In the genomic region with DNA sequence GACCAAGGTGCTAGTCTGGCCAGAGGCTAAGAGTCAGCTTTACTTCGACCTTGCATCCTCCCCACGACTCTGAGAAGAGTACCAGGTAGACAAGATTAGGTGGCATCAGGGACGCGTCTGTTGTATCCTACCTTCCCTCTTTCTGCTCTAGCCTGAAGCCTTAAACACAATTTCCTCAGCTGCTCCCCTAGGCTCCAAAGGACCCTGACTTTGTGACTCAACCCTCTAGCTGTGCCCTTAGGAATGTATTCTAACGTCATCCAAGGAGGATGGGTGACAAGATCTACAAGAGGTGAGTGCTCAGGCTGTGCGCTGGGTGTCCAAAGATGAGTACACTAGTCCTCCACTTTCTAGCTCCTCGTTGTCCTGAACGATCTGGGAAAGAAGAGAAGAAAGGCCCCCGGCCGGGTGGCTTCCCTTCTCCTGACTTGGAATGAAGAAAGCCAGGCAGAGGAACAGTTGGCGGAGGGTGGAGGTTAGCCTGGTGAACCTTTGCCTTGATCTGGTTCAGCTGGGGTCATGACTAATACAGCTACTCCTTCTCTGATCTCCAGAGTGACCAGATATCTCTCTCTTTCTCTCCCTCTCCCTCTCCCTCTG, we compare ENCODE assay signal across 8 mouse cellular contexts. TPM values are rescaled to one million over a fixed set of nuclear protein-coding genes. Genes with fewer than 3 reads are reported as not detected.
DNase-seq lines count a peak whose midpoint lies in the region; ATAC-seq lines count a peak whose summit lies in the region.

No protein-coding gene starts in this region.

- peaks cover 7% of the 10 kb centered on the region for H3K4me1 ChIP-seq in lung, embryonic 16.5 days (replicated peaks; ENCODE audit: control insufficient read depth, insufficient read depth, low read length)
- H3K4me1 ChIP-seq in embryonic facial prominence, embryonic 14.5 days (ENCODE audit: control insufficient read depth, insufficient read depth, low read length), result 0 out of 2 replicates have a peak, but pooled peaks cover 8% of the 10 kb centered on the region
- peaks cover 12% of the 10 kb centered on the region for H3K4me1 ChIP-seq in intestine, embryonic 15.5 days (replicated peaks)
- peaks cover 14% of the 10 kb centered on the region for H3K4me1 ChIP-seq in neural tube, embryonic 13.5 days (replicated peaks)

- no peaks in the 10 kb centered on the region for H3K9me3 ChIP-seq in lung, embryonic 16.5 days (ENCODE audit: control insufficient read depth, low read length)
- H3K9me3 ChIP-seq in embryonic facial prominence, embryonic 14.5 days (ENCODE audit: control insufficient read depth, low read length), result no peaks in the 10 kb centered on the region
- H3K9me3 ChIP-seq in intestine, embryonic 15.5 days, result no peaks in the 10 kb centered on the region
- no peaks in the 10 kb centered on the region for H3K9me3 ChIP-seq in neural tube, embryonic 13.5 days

- peak; percentile 6 for ATAC-seq in lung, embryonic 16.5 days (ENCODE audit: low read depth)
- no peak; the same call in 1 of the 2 replicates for ATAC-seq in embryonic facial prominence, embryonic 14.5 days (ENCODE audit: low read depth)
- ATAC-seq in intestine, embryonic 15.5 days, result no peak; the same call in 1 of the 2 replicates
- ATAC-seq in neural tube, embryonic 13.5 days (ENCODE audit: low read depth), result no peak

- no peak for DNase-seq in lung, postnatal 14 days
- no peak for DNase-seq in embryonic facial prominence, embryonic 14.5 days (ENCODE audit: low spot score)
- DNase-seq in right cerebral cortex, postnatal 36 days (ENCODE audit: low spot score in 2 of 2), result no peak
- DNase-seq in frontal cortex, postnatal 10 days (ENCODE audit: low spot score in 2 of 2), result no peak
- DNase-seq in gastrocnemius, postnatal 25 days, result no peak

- peak overlapping the region; percentile 53 for H3K27ac ChIP-seq in lung, embryonic 16.5 days (ENCODE audit: low read length)
- H3K27ac ChIP-seq in embryonic facial prominence, embryonic 14.5 days (replicated peaks; ENCODE audit: low read depth, low read length), result no peak overlapping the region
- H3K27ac ChIP-seq in intestine, embryonic 15.5 days, result no peak overlapping the region
- H3K27ac ChIP-seq in neural tube, embryonic 13.5 days (replicated peaks), result no peak overlapping the region

- no peaks in the 10 kb centered on the region for H3K27me3 ChIP-seq in lung, embryonic 16.5 days (ENCODE audit: control insufficient read depth, insufficient read depth, low read depth, low read length)
- no peaks in the 10 kb centered on the region for H3K27me3 ChIP-seq in embryonic facial prominence, embryonic 14.5 days (replicated peaks; ENCODE audit: control insufficient read depth, insufficient read depth, low read length)
- no peaks in the 10 kb centered on the region for H3K27me3 ChIP-seq in intestine, embryonic 15.5 days (replicated peaks)
- H3K27me3 ChIP-seq in neural tube, embryonic 13.5 days, result peaks cover 23% of the 10 kb centered on the region

- peak overlapping the region; percentile 63 for H3K4me3 ChIP-seq in lung, embryonic 16.5 days (ENCODE audit: low read length)
- peak overlapping the region; percentile 58 for H3K4me3 ChIP-seq in embryonic facial prominence, embryonic 14.5 days (ENCODE audit: low read depth, low read length)
- H3K4me3 ChIP-seq in intestine, embryonic 15.5 days (replicated peaks), result no peak overlapping the region
- H3K4me3 ChIP-seq in neural tube, embryonic 13.5 days, result no peak overlapping the region

- WGBS in lung, embryonic 16.5 days, result 60% methylated on average over 11 of the region's 11 CpGs
- 64% methylated on average over 11 of the region's 11 CpGs for WGBS in embryonic facial prominence, embryonic 14.5 days
- WGBS in intestine, embryonic 15.5 days, result 56% methylated on average over 11 of the region's 11 CpGs
- 64% methylated on average over 11 of the region's 11 CpGs for WGBS in neural tube, embryonic 13.5 days

- peak overlapping the region; percentile 72 for H3K9ac ChIP-seq in lung, embryonic 16.5 days (ENCODE audit: low read length)
- H3K9ac ChIP-seq in embryonic facial prominence, embryonic 14.5 days (ENCODE audit: low read depth, low read length), result peak overlapping the region; percentile 72
- peak overlapping the region; percentile 52; the same call in 1 of the 2 replicates for H3K9ac ChIP-seq in intestine, embryonic 15.5 days
- no peak overlapping the region for H3K9ac ChIP-seq in neural tube, embryonic 13.5 days

- H3K4me2 ChIP-seq in lung, embryonic 16.5 days (ENCODE audit: low read depth, low read length), result peak overlapping the region; percentile 72
- H3K4me2 ChIP-seq in embryonic facial prominence, embryonic 14.5 days (ENCODE audit: low read depth, low read length), result peak overlapping the region; percentile 64
- peak overlapping the region; percentile 74 for H3K4me2 ChIP-seq in intestine, embryonic 15.5 days (replicated peaks)
- H3K4me2 ChIP-seq in neural tube, embryonic 13.5 days, result peak overlapping the region; percentile 74

- no peaks in the 10 kb centered on the region for H3K36me3 ChIP-seq in lung, embryonic 16.5 days (ENCODE audit: control insufficient read depth, insufficient read depth, low read length)
- H3K36me3 ChIP-seq in embryonic facial prominence, embryonic 14.5 days (ENCODE audit: control insufficient read depth, insufficient read depth, low read length), result no peaks in the 10 kb centered on the region
- no peaks in the 10 kb centered on the region for H3K36me3 ChIP-seq in intestine, embryonic 15.5 days
- H3K36me3 ChIP-seq in neural tube, embryonic 13.5 days, result no peaks in the 10 kb centered on the region

RNA-seq across cellular contexts. Expression of a gene that starts 0.8 kb away (rescaled TPM):
- polyA plus RNA-seq in lung, embryonic 16.5 days (2015; fragmentation: Nextera tagmentation; extraction: Ambion mirVana), result 5.7 and 6.6 TPM in 2 replicates
- 6.3 and 7.3 TPM in 2 replicates for polyA plus RNA-seq in embryonic facial prominence, embryonic 14.5 days (2014; fragmentation: Nextera tagmentation; extraction: Ambion mirVana)
- polyA plus RNA-seq in intestine, embryonic 15.5 days (2015; fragmentation: Nextera tagmentation; extraction: Ambion mirVana), result 3.0 and 4.2 TPM in 2 replicates
- 2.0 and 2.2 TPM in 2 replicates for polyA plus RNA-seq in neural tube, embryonic 13.5 days (2015; fragmentation: Nextera tagmentation; extraction: Ambion mirVana)
- 1 to 10 TPM; 1.6 to 3.3 TPM for total RNA-seq in gastrocnemius, postnatal 25 days (2021)

RNA-seq across cellular contexts. Expression of a gene that starts 27.1 kb away (rescaled TPM):
- polyA plus RNA-seq in lung, embryonic 16.5 days (2015; fragmentation: Nextera tagmentation; extraction: Ambion mirVana), result 155 and 167 TPM in 2 replicates
- polyA plus RNA-seq in embryonic facial prominence, embryonic 14.5 days (2014; fragmentation: Nextera tagmentation; extraction: Ambion mirVana), result 205 and 210 TPM in 2 replicates
- polyA plus RNA-seq in intestine, embryonic 15.5 days (2015; fragmentation: Nextera tagmentation; extraction: Ambion mirVana), result 232 and 251 TPM in 2 replicates
- 169 and 170 TPM in 2 replicates for polyA plus RNA-seq in neural tube, embryonic 13.5 days (2015; fragmentation: Nextera tagmentation; extraction: Ambion mirVana)
- 10 to 100 TPM; 32.5 to 34.9 TPM for total RNA-seq in gastrocnemius, postnatal 25 days (2021)

RNA-seq across cellular contexts. Expression of a gene that starts 37.6 kb away (rescaled TPM):
- polyA plus RNA-seq in lung, embryonic 16.5 days (2015; fragmentation: Nextera tagmentation; extraction: Ambion mirVana), result 5.8 and 7.6 TPM in 2 replicates
- polyA plus RNA-seq in embryonic facial prominence, embryonic 14.5 days (2014; fragmentation: Nextera tagmentation; extraction: Ambion mirVana), result 9.5 and 10.1 TPM in 2 replicates
- polyA plus RNA-seq in intestine, embryonic 15.5 days (2015; fragmentation: Nextera tagmentation; extraction: Ambion mirVana), result 1.0 and 1.4 TPM in 2 replicates
- 0.45 and 1.7 TPM in 2 replicates for polyA plus RNA-seq in neural tube, embryonic 13.5 days (2015; fragmentation: Nextera tagmentation; extraction: Ambion mirVana)
- 10 to 100 TPM in 1 of 2 experiments, 1 to 10 TPM in 1; 5.4 to 17.5 TPM for total RNA-seq in gastrocnemius, postnatal 25 days (2021)

RNA-seq across cellular contexts. Expression of a gene that starts 51.1 kb away (rescaled TPM):
- 137 and 140 TPM in 2 replicates for polyA plus RNA-seq in lung, embryonic 16.5 days (2015; fragmentation: Nextera tagmentation; extraction: Ambion mirVana)
- 98.3 and 105 TPM in 2 replicates for polyA plus RNA-seq in embryonic facial prominence, embryonic 14.5 days (2014; fragmentation: Nextera tagmentation; extraction: Ambion mirVana)
- polyA plus RNA-seq in intestine, embryonic 15.5 days (2015; fragmentation: Nextera tagmentation; extraction: Ambion mirVana), result 134 and 148 TPM in 2 replicates
- polyA plus RNA-seq in neural tube, embryonic 13.5 days (2015; fragmentation: Nextera tagmentation; extraction: Ambion mirVana), result 144 and 147 TPM in 2 replicates
- total RNA-seq in gastrocnemius, postnatal 25 days (2021), result 10 to 100 TPM; 52.9 to 56.8 TPM

RNA-seq across cellular contexts. Expression of a gene that starts 51.3 kb away (rescaled TPM):
- polyA plus RNA-seq in lung, embryonic 16.5 days (2015; fragmentation: Nextera tagmentation; extraction: Ambion mirVana), result 20.2 and 21.4 TPM in 2 replicates
- polyA plus RNA-seq in embryonic facial prominence, embryonic 14.5 days (2014; fragmentation: Nextera tagmentation; extraction: Ambion mirVana), result 12.6 and 16.9 TPM in 2 replicates
- 16.2 and 18.0 TPM in 2 replicates for polyA plus RNA-seq in intestine, embryonic 15.5 days (2015; fragmentation: Nextera tagmentation; extraction: Ambion mirVana)
- 5.0 and 5.2 TPM in 2 replicates for polyA plus RNA-seq in neural tube, embryonic 13.5 days (2015; fragmentation: Nextera tagmentation; extraction: Ambion mirVana)
- total RNA-seq in gastrocnemius, postnatal 25 days (2021), result under 1 TPM in 1 of 2 experiments, not detected in 1; 0.48 TPM

Comparison
In these comparisons a context has a peak if more than half of its experiments do, and no peak if none do; other contexts are left out.
1. H3K4me3 ChIP-seq: peak in lung, embryonic 16.5 days (single experiment) and embryonic facial prominence, embryonic 14.5 days (single experiment); none in intestine, embryonic 15.5 days (single experiment) and neural tube, embryonic 13.5 days (single experiment).
2. Peak in every context shown above with its lines, with median percentiles within 50 percentile points of each other: H3K4me2 ChIP-seq.